Mouse (Mus musculus): ENCODE results near the gene Alox12b.

DNA sequence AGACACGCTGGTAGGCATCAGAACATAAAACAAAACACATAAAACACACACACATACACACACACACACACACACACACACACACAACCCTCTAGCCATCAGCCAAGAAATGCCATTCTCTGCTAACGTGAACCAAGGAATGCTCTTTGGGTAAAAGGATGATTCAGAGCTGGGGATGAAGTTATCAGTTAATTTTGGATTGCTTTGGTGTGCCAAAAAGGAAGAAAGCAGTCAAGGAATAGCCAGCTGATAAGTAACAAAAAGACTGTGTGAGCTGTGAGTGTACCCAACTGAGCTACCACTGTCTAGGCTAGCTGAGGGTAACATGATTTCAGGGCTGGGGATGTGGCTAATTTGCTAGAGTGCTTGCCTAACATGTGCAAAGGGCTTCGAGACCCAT is 42.8 kb upstream of the Alox12b start:
- no peak for TF ChIP-seq CTCF (IDR thresholded peaks at IDR 0.05; ENCODE audit: low read depth, low read length)
- no peak for TF ChIP-seq POLR2A (IDR thresholded peaks at IDR 0.05; ENCODE audit: extremely low read depth, insufficient read depth, low read length)
